Mouse (Mus musculus): ENCODE measurements at regions not wholly inside any gene's neighbourhood (a gene's known extent, or its start where the extent isn't known, plus 50 kb on each side); places are given as distances from the start of the nearest gene placed in this dataset.
"Not testable (repeated sequence)": the region's sequence is repeated elsewhere in the genome, so short reads cannot be mapped to it uniquely, and the experiment has no call there.

- H3K36me3 ChIP-seq (ENCODE audit: control insufficient read depth, insufficient read depth, low read length); H3K4me2 ChIP-seq; H3K9me3 ChIP-seq (ENCODE audit: control insufficient read depth, low read length); H3K4me3 ChIP-seq (ENCODE audit: low read depth, low read length); H3K27me3 ChIP-seq (replicated peaks; ENCODE audit: control insufficient read depth, insufficient read depth, low read length); ATAC-seq (replicated peaks; ENCODE audit: low FRiP score); H3K4me1 ChIP-seq (replicated peaks; ENCODE audit: control insufficient read depth, insufficient read depth, low read length); H3K27ac ChIP-seq (ENCODE audit: low read depth, low read length); H3K9ac ChIP-seq (ENCODE audit: low read depth, low read length); DNase-seq (ENCODE audit: low spot score): not testable (repeated sequence)
- 81% methylated on average over 1 of the region's 1 CpGs for WGBS
These were observed 656.2 kb downstream of the Hdgfl1 start for GRCm38 (mm10) chr13:26113723-26114122.

- H3K36me3 ChIP-seq (ENCODE audit: control insufficient read depth, insufficient read depth, low read length) = no peaks in the 10 kb centered on the region
- H3K9me3 ChIP-seq (ENCODE audit: control insufficient read depth, low read length) = no peaks in the 10 kb centered on the region
- ATAC-seq (replicated peaks; ENCODE audit: low FRiP score) = no peak
- H3K9ac ChIP-seq (ENCODE audit: low read depth, low read length) = no peak overlapping the region
- H3K4me1 ChIP-seq (replicated peaks; ENCODE audit: control insufficient read depth, insufficient read depth, low read length) = no peaks in the 10 kb centered on the region
- H3K4me3 ChIP-seq (ENCODE audit: low read depth, low read length) = no peak overlapping the region
- H3K27ac ChIP-seq (ENCODE audit: low read depth, low read length) = no peak overlapping the region
- H3K27me3 ChIP-seq (replicated peaks; ENCODE audit: control insufficient read depth, insufficient read depth, low read length) = no peaks in the 10 kb centered on the region
- DNase-seq (ENCODE audit: low spot score) = no peak
- H3K4me2 ChIP-seq = no peak overlapping the region
These were observed 657.4 kb downstream of the Hdgfl1 start for GRCm38 (mm10) chr13:26112579-26112978.

GRCm38 (mm10) chr13:26109013-26109412, 661.0 kb downstream of the Hdgfl1 start:
- H3K4me2 ChIP-seq = no peak overlapping the region
- H3K27ac ChIP-seq (ENCODE audit: low read depth, low read length) = no peak overlapping the region
- H3K9ac ChIP-seq (ENCODE audit: low read depth, low read length) = no peak overlapping the region
- no peaks in the 10 kb centered on the region for H3K9me3 ChIP-seq (ENCODE audit: control insufficient read depth, low read length)
- 81% methylated on average over 2 of the region's 2 CpGs for WGBS
- DNase-seq (ENCODE audit: low spot score) = no peak
- H3K27me3 ChIP-seq (replicated peaks; ENCODE audit: control insufficient read depth, insufficient read depth, low read length) = no peaks in the 10 kb centered on the region
- no peaks in the 10 kb centered on the region for H3K4me1 ChIP-seq (replicated peaks; ENCODE audit: control insufficient read depth, insufficient read depth, low read length)
- H3K36me3 ChIP-seq (ENCODE audit: control insufficient read depth, insufficient read depth, low read length) = no peaks in the 10 kb centered on the region
- no peak for ATAC-seq (replicated peaks; ENCODE audit: low FRiP score)
- no peak overlapping the region for H3K4me3 ChIP-seq (ENCODE audit: low read depth, low read length)

GRCm38 (mm10) chr13:26088727-26089126, 681.2 kb downstream of the Hdgfl1 start:
- no peak for ATAC-seq (replicated peaks; ENCODE audit: low FRiP score)
- H3K36me3 ChIP-seq (ENCODE audit: control insufficient read depth, insufficient read depth, low read length) = no peaks in the 10 kb centered on the region
- 83% methylated on average over 3 of the region's 3 CpGs for WGBS
- no peak for DNase-seq (ENCODE audit: low spot score)
- H3K4me3 ChIP-seq (ENCODE audit: low read depth, low read length) = no peak overlapping the region
- no peak overlapping the region for H3K4me2 ChIP-seq
- no peak overlapping the region for H3K27ac ChIP-seq (ENCODE audit: low read depth, low read length)
- H3K9me3 ChIP-seq (ENCODE audit: control insufficient read depth, low read length) = no peaks in the 10 kb centered on the region
- H3K27me3 ChIP-seq (replicated peaks; ENCODE audit: control insufficient read depth, insufficient read depth, low read length) = no peaks in the 10 kb centered on the region
- no peaks in the 10 kb centered on the region for H3K4me1 ChIP-seq (replicated peaks; ENCODE audit: control insufficient read depth, insufficient read depth, low read length)
- H3K9ac ChIP-seq (ENCODE audit: low read depth, low read length) = no peak overlapping the region

- H3K9me3 ChIP-seq (ENCODE audit: control insufficient read depth, low read length) = no peaks in the 10 kb centered on the region
- WGBS = 78% methylated on average over 2 of the region's 2 CpGs
- H3K36me3 ChIP-seq (ENCODE audit: control insufficient read depth, insufficient read depth, low read length) = no peaks in the 10 kb centered on the region
- H3K4me2 ChIP-seq = no peak overlapping the region
- no peaks in the 10 kb centered on the region for H3K4me1 ChIP-seq (replicated peaks; ENCODE audit: control insufficient read depth, insufficient read depth, low read length)
- ATAC-seq (replicated peaks; ENCODE audit: low FRiP score) (no peak), DNase-seq (ENCODE audit: low spot score) (no peak)
- H3K27ac ChIP-seq (ENCODE audit: low read depth, low read length) = no peak overlapping the region
- H3K27me3 ChIP-seq (replicated peaks; ENCODE audit: control insufficient read depth, insufficient read depth, low read length) = no peaks in the 10 kb centered on the region
- H3K9ac ChIP-seq (ENCODE audit: low read depth, low read length) = no peak overlapping the region
- H3K4me3 ChIP-seq (ENCODE audit: low read depth, low read length) = no peak overlapping the region
These were observed 689.2 kb downstream of the Hdgfl1 start for GRCm38 (mm10) chr13:26080814-26081213.

- DNase-seq (ENCODE audit: low spot score) (no peak), ATAC-seq (replicated peaks; ENCODE audit: low FRiP score) (no peak)
- Histone ChIP-seq H3K4me2 (no peak overlapping the region), H3K27me3 (replicated peaks; ENCODE audit: control insufficient read depth, insufficient read depth, low read length) (no peaks in the 10 kb centered on the region), H3K4me3 (ENCODE audit: low read depth, low read length) (no peak overlapping the region), H3K36me3 (ENCODE audit: control insufficient read depth, insufficient read depth, low read length) (no peaks in the 10 kb centered on the region), H3K4me1 (replicated peaks; ENCODE audit: control insufficient read depth, insufficient read depth, low read length) (no peaks in the 10 kb centered on the region), H3K9ac (ENCODE audit: low read depth, low read length) (no peak overlapping the region), H3K9me3 (ENCODE audit: control insufficient read depth, low read length) (no peaks in the 10 kb centered on the region), H3K27ac (ENCODE audit: low read depth, low read length) (no peak overlapping the region)
- 65% methylated on average over 4 of the region's 4 CpGs for WGBS
These were observed 689.7 kb downstream of the Hdgfl1 start for GRCm38 (mm10) chr13:26080302-26080701.

GRCm38 (mm10) chr13:26079362-26079761, 690.6 kb downstream of the Hdgfl1 start:
- no peak for DNase-seq (ENCODE audit: low spot score)
- no peaks in the 10 kb centered on the region for H3K9me3 ChIP-seq (ENCODE audit: control insufficient read depth, low read length)
- no peak overlapping the region for H3K4me2 ChIP-seq
- ATAC-seq (replicated peaks; ENCODE audit: low FRiP score) = no peak
- no peak overlapping the region for H3K27ac ChIP-seq (ENCODE audit: low read depth, low read length)
- no peak overlapping the region for H3K4me3 ChIP-seq (ENCODE audit: low read depth, low read length)
- no peaks in the 10 kb centered on the region for H3K36me3 ChIP-seq (ENCODE audit: control insufficient read depth, insufficient read depth, low read length)
- WGBS = 88% methylated on average over 1 of the region's 1 CpGs
- H3K9ac ChIP-seq (ENCODE audit: low read depth, low read length) = no peak overlapping the region
- no peaks in the 10 kb centered on the region for H3K4me1 ChIP-seq (replicated peaks; ENCODE audit: control insufficient read depth, insufficient read depth, low read length)
- H3K27me3 ChIP-seq (replicated peaks; ENCODE audit: control insufficient read depth, insufficient read depth, low read length) = no peaks in the 10 kb centered on the region

- H3K27ac ChIP-seq (ENCODE audit: low read depth, low read length) = no peak overlapping the region
- H3K27me3 ChIP-seq (replicated peaks; ENCODE audit: control insufficient read depth, insufficient read depth, low read length) = no peaks in the 10 kb centered on the region
- H3K9ac ChIP-seq (ENCODE audit: low read depth, low read length) = no peak overlapping the region
- no peaks in the 10 kb centered on the region for H3K9me3 ChIP-seq (ENCODE audit: control insufficient read depth, low read length)
- H3K4me3 ChIP-seq (ENCODE audit: low read depth, low read length) = no peak overlapping the region
- WGBS = 35% methylated on average over 2 of the region's 2 CpGs
- no peak overlapping the region for H3K4me2 ChIP-seq
- H3K4me1 ChIP-seq (replicated peaks; ENCODE audit: control insufficient read depth, insufficient read depth, low read length) = no peaks in the 10 kb centered on the region
- H3K36me3 ChIP-seq (ENCODE audit: control insufficient read depth, insufficient read depth, low read length) = no peaks in the 10 kb centered on the region
- ATAC-seq (replicated peaks; ENCODE audit: low FRiP score) (no peak), DNase-seq (ENCODE audit: low spot score) (no peak)
These were observed 708.6 kb downstream of the Hdgfl1 start for GRCm38 (mm10) chr13:26061322-26061721.

GRCm38 (mm10) chr13:26037699-26038098, 732.3 kb downstream of the Hdgfl1 start:
- H3K27me3 ChIP-seq (replicated peaks; ENCODE audit: control insufficient read depth, insufficient read depth, low read length) = no peaks in the 10 kb centered on the region
- H3K4me3 ChIP-seq (ENCODE audit: low read depth, low read length) = no peak overlapping the region
- no peak overlapping the region for H3K27ac ChIP-seq (ENCODE audit: low read depth, low read length)
- no peak overlapping the region for H3K9ac ChIP-seq (ENCODE audit: low read depth, low read length)
- DNase-seq (ENCODE audit: low spot score) (no peak), ATAC-seq (replicated peaks; ENCODE audit: low FRiP score) (no peak)
- no peak overlapping the region for H3K4me2 ChIP-seq
- no peaks in the 10 kb centered on the region for H3K4me1 ChIP-seq (replicated peaks; ENCODE audit: control insufficient read depth, insufficient read depth, low read length)
- no peaks in the 10 kb centered on the region for H3K9me3 ChIP-seq (ENCODE audit: control insufficient read depth, low read length)
- H3K36me3 ChIP-seq (ENCODE audit: control insufficient read depth, insufficient read depth, low read length) = no peaks in the 10 kb centered on the region
